Mouse (Mus musculus) midbrain, embryonic 15.5 days (tissue): ENCODE measurements around the gene Gclc. TPM values are rescaled to one million over a fixed set of nuclear protein-coding genes. Genes with fewer than 3 reads are reported as not detected.
"Not testable (repeated sequence)": the region's sequence is repeated elsewhere in the genome, so short reads cannot be mapped to it uniquely, and the experiment has no call there.

Experiments used
- ATAC-seq: fragments of 200-750 bp; cut with Nextera tagmentation; replicated peaks from 2 replicates; pipeline ENCODE4 v1.8.0; 2017; ENCODE audit warnings: moderate TSS enrichment
- H3K27ac ChIP-seq: fragments of 300-500 bp; sonication (generic); 2 replicates; pipeline ENCODE4 v1.5.1; 2015; ENCODE audit warnings: mild to moderate bottlenecking, inconsistent platforms
- H3K27me3 ChIP-seq: fragments of 300-500 bp; sonication (generic); replicated peaks from 2 replicates; pipeline ENCODE4 v1.6.1; 2015; ENCODE audit warnings: inconsistent platforms
- H3K36me3 ChIP-seq: fragments of 300-500 bp; sonication (generic); replicated peaks from 2 replicates; pipeline ENCODE4 v1.6.1; 2015; ENCODE audit warnings: inconsistent platforms
- H3K4me1 ChIP-seq: fragments of 300-500 bp; sonication (generic); 2 replicates; pipeline ENCODE4 v1.6.1; 2015; ENCODE audit warnings: inconsistent platforms
- H3K4me2 ChIP-seq: fragments of 300-500 bp; sonication (generic); 2 replicates; pipeline ENCODE4 v1.6.1; 2015; ENCODE audit warnings: inconsistent platforms, mild to moderate bottlenecking, moderate library complexity
- H3K4me3 ChIP-seq: fragments of 300-500 bp; sonication (generic); 2 replicates; pipeline ENCODE4 v1.5.1; 2015; ENCODE audit warnings: mild to moderate bottlenecking, inconsistent platforms
- H3K9ac ChIP-seq: fragments of 300-500 bp; sonication (generic); 2 replicates; pipeline ENCODE4 v1.6.1; 2015; ENCODE audit warnings: mild to moderate bottlenecking, inconsistent platforms
- H3K9me3 ChIP-seq: fragments of 300-500 bp; sonication (generic); 2 replicates; pipeline ENCODE4 v1.6.1; 2016; ENCODE audit warnings: inconsistent platforms
- WGBS: fragments of 180-500 bp; shearing (Covaris S2); methylation state at CpG from one replicate; pipeline ENCODE4 v1.1.7; 2015; ENCODE audit warnings: mixed read lengths; 5-methylcytosine and 5-hydroxymethylcytosine counted together
- polyA plus RNA-seq: library from polyadenylated mRNA; unstranded; fragments of >200 nt; fragmentation: Nextera tagmentation; extraction: Ambion mirVana; gene quantifications from 2 replicates; pipeline ENCODE4 v1.2.1, GENCODE M21; 2015

Gclc gene
- polyA plus RNA-seq, 1 experiment from 2014 or later: 16.7 TPM

- Histone ChIP-seq H3K36me3 (no peaks in the 10 kb centered on the region), H3K27ac (no peak overlapping the region), H3K27me3 (no peaks in the 10 kb centered on the region), H3K4me1 (no peaks in the 10 kb centered on the region), H3K9ac (no peak overlapping the region), H3K9me3 (no peaks in the 10 kb centered on the region), H3K4me2 (no peak overlapping the region), H3K4me3 (no peak overlapping the region)
- ATAC-seq: no peak
- 98% methylated on average over 1 of the region's 1 CpGs for WGBS
Measured at GRCm38 (mm10) chr9:77722381-77722780, 32.0 kb upstream of the Gclc start.

DNA sequence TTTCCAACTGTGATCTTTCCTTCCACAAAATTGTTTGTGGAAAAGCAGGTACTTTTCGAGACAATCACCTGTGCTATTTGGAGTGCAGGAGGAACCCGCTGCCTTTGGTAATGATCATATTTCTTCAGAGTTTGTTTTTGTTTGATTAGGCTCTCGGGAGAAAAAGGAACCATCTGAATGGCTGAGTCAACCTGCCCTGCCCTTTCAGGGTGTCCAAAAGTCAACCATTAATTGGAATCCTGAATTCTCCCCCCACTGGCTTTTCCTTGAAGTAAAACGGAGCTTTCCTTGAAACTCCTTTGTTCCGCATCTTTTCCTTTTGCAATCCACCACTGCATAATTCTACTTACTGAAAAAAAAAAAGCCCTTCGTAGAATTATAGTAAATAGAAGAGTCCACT, 30.1 kb upstream of the Gclc start:
- Histone ChIP-seq H3K4me1 (no peaks in the 10 kb centered on the region), H3K27me3 (no peaks in the 10 kb centered on the region), H3K9me3 (no peaks in the 10 kb centered on the region), H3K36me3 (no peaks in the 10 kb centered on the region), H3K4me2 (no peak overlapping the region), H3K27ac (no peak overlapping the region), H3K4me3 (no peak overlapping the region), H3K9ac (no peak overlapping the region)
- no peak for ATAC-seq
- 81% methylated on average over 6 of the region's 6 CpGs for WGBS

GRCm38 (mm10) chr9:77725448-77725847, 28.9 kb upstream of the Gclc start:
- Histone ChIP-seq H3K36me3 (no peaks in the 10 kb centered on the region), H3K27me3 (no peaks in the 10 kb centered on the region), H3K27ac (no peak overlapping the region), H3K4me1 (no peaks in the 10 kb centered on the region), H3K4me2 (no peak overlapping the region), H3K9ac (no peak overlapping the region), H3K9me3 (no peaks in the 10 kb centered on the region), H3K4me3 (no peak overlapping the region)
- 96% methylated on average over 8 of the region's 8 CpGs for WGBS
- ATAC-seq: no peak

- H3K4me2 ChIP-seq: no peak overlapping the region
- no peaks in the 10 kb centered on the region for H3K9me3 ChIP-seq
- no peak overlapping the region for H3K27ac ChIP-seq
- 78% methylated on average over 6 of the region's 6 CpGs for WGBS
- no peaks in the 10 kb centered on the region for H3K4me1 ChIP-seq
- no peak for ATAC-seq
- no peaks in the 10 kb centered on the region for H3K36me3 ChIP-seq
- no peak overlapping the region for H3K4me3 ChIP-seq
- no peaks in the 10 kb centered on the region for H3K27me3 ChIP-seq
- H3K9ac ChIP-seq: no peak overlapping the region
Measured at GRCm38 (mm10) chr9:77726018-77726684, 28.2 kb upstream of the Gclc start.

DNA sequence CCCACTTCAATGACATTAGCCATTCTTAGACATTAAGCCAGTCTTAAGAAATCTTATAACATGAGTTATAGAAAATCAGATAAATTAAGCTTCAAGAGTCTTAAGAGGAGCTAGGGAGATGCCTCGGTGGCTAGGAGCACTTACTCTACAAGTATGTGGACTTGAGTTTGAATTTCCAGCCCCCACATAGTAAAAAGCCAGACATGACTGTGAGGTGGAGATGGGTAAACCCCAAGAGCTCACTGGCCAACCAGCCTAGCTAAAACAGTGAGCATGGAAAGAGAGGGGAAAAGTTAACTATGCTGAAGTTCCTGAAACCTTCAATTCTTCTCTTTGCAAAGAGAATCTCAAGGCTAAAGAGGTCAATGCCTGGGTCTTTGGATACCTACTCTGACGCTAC, 27.3 kb upstream of the Gclc start:
- no peak overlapping the region for H3K9ac ChIP-seq
- no peaks in the 10 kb centered on the region for H3K9me3 ChIP-seq
- no peaks in the 10 kb centered on the region for H3K4me1 ChIP-seq
- ATAC-seq: no peak
- no peak overlapping the region for H3K27ac ChIP-seq
- no peaks in the 10 kb centered on the region for H3K36me3 ChIP-seq
- no peaks in the 10 kb centered on the region for H3K27me3 ChIP-seq
- H3K4me2 ChIP-seq: no peak overlapping the region
- no peak overlapping the region for H3K4me3 ChIP-seq
- 92% methylated on average over 2 of the region's 2 CpGs for WGBS

DNA sequence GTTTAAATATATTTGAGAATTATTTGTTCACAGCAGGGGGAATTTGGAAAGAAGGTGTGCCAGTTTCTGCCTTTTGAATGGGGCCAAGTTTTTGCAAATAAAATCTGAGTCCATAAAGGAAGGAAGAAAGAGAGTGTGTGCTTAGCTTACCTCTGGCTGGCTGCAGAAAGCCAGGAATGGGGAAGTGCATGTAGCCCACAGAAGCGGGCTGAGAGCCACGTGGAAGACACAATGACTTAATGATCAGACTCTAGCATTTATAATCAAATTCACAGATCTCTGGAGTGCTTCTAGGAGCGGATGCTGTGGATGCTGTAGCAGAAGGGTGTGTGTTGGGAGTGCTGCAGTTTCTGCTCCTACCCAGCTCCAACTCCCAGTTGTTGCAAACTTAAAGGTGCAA, 22.3 kb upstream of the Gclc start:
- Histone ChIP-seq H3K27me3 (no peaks in the 10 kb centered on the region), H3K4me3 (no peak overlapping the region), H3K9ac (no peak overlapping the region), H3K27ac (no peak overlapping the region), H3K4me2 (no peak overlapping the region), H3K4me1 (no peaks in the 10 kb centered on the region), H3K9me3 (no peaks in the 10 kb centered on the region), H3K36me3 (no peaks in the 10 kb centered on the region)
- 48% methylated on average over 3 of the region's 3 CpGs for WGBS
- no peak for ATAC-seq

- H3K9me3 ChIP-seq: no peaks in the 10 kb centered on the region
- no peak for ATAC-seq
- H3K27ac ChIP-seq: no peak overlapping the region
- no peak overlapping the region for H3K4me2 ChIP-seq
- no peak overlapping the region for H3K4me3 ChIP-seq
- H3K27me3 ChIP-seq: no peaks in the 10 kb centered on the region
- no peaks in the 10 kb centered on the region for H3K4me1 ChIP-seq
- H3K36me3 ChIP-seq: no peaks in the 10 kb centered on the region
- H3K9ac ChIP-seq: no peak overlapping the region
- 89% methylated on average over 6 of the region's 6 CpGs for WGBS
Measured at GRCm38 (mm10) chr9:77737298-77738041, 16.9 kb upstream of the Gclc start.

DNA sequence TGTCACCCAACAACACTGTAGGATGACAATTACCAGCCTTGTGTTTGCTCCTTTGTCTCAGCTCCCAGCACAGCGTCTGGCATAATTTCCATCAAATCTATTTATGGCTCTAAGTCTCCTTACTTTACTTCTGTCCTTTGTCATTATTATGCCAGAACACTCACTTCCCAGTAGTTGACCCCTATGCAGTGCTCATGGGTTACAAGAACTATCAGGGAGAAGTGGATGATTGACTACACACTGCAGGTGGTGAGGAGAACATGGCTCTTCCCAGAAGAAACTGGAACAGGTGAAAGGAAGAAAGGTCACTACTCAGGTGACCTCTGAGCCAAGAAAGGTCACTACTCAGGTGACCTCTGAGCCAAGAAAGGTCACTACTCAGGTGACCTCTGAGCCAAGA, 12.9 kb upstream of the Gclc start:
- no peak for ATAC-seq
- H3K9me3 ChIP-seq: no peaks in the 10 kb centered on the region
- no peaks in the 10 kb centered on the region for H3K27me3 ChIP-seq
- H3K4me2 ChIP-seq: no peak overlapping the region
- H3K4me1 ChIP-seq: no peaks in the 10 kb centered on the region
- WGBS: 80% methylated on average over 1 of the region's 1 CpGs
- H3K36me3 ChIP-seq: no peaks in the 10 kb centered on the region
- H3K27ac ChIP-seq: no peak overlapping the region
- no peak overlapping the region for H3K4me3 ChIP-seq
- no peak overlapping the region for H3K9ac ChIP-seq

GRCm38 (mm10) chr9:77744798-77745197, 9.5 kb upstream of the Gclc start:
- Histone ChIP-seq H3K4me3 (no peak overlapping the region), H3K27ac (no peak overlapping the region), H3K4me2 (no peak overlapping the region), H3K9me3 (no peaks in the 10 kb centered on the region), H3K4me1 (no peaks in the 10 kb centered on the region; the same call in 1 of the 2 replicates), H3K27me3 (no peaks in the 10 kb centered on the region), H3K9ac (no peak overlapping the region), H3K36me3 (no peaks in the 10 kb centered on the region)
- ATAC-seq: no peak
- WGBS: 74% methylated on average over 3 of the region's 3 CpGs

- H3K9me3 ChIP-seq: no peaks in the 10 kb centered on the region
- 56% methylated on average over 2 of the region's 2 CpGs for WGBS
- H3K4me3 ChIP-seq: no peak overlapping the region
- H3K4me2 ChIP-seq: no peak overlapping the region
- no peaks in the 10 kb centered on the region for H3K27me3 ChIP-seq
- H3K36me3 ChIP-seq: no peaks in the 10 kb centered on the region
- no peak for ATAC-seq
- H3K27ac ChIP-seq: no peak overlapping the region
- H3K4me1 ChIP-seq: no peaks in the 10 kb centered on the region; the same call in 1 of the 2 replicates
- no peak overlapping the region for H3K9ac ChIP-seq
Measured at GRCm38 (mm10) chr9:77746315-77746714, 8.0 kb upstream of the Gclc start.

DNA sequence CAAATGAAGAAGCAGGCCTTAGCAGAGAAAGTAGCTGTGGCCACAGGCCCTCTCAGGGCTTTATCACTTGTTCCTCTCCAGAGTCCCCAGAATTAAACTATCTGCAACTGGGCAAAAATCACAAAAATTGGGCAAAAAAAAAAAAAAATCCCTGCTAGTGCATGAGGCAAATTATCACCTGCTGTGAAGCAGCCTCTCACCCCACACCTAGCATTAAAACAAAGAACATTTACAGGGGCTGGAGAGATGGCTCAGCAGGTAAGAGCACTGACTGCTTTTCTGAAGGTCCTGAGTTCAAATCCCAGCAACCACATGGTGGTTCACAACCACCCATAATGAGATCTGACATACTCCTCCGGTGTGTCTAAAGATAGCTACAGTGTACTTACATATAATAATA, 6.0 kb upstream of the Gclc start:
- H3K36me3 ChIP-seq, H3K27ac ChIP-seq, H3K27me3 ChIP-seq, H3K9ac ChIP-seq, H3K4me2 ChIP-seq, H3K4me1 ChIP-seq, H3K9me3 ChIP-seq, H3K4me3 ChIP-seq, ATAC-seq: not testable (repeated sequence)
- WGBS: 87% methylated on average over 1 of the region's 1 CpGs

GRCm38 (mm10) chr9:77750133-77751060, 3.9 kb upstream of the Gclc start:
- no peaks in the 10 kb centered on the region for H3K36me3 ChIP-seq
- peak overlapping the region; percentile 70 for H3K4me3 ChIP-seq
- peak overlapping the region; percentile 87 for H3K27ac ChIP-seq
- peaks cover 4% of the 10 kb centered on the region for H3K4me1 ChIP-seq
- WGBS: under 1% methylated on average over 79 of the region's 79 CpGs
- H3K27me3 ChIP-seq: no peaks in the 10 kb centered on the region
- ATAC-seq: peak; percentile 90
- no peaks in the 10 kb centered on the region for H3K9me3 ChIP-seq
- peak overlapping the region; percentile 55 for H3K9ac ChIP-seq
- H3K4me2 ChIP-seq: peak overlapping the region; percentile 72
